Mouse (Mus musculus): ENCODE measurements at regions not wholly inside any gene's neighbourhood (a gene's known extent, or its start where the extent isn't known, plus 50 kb on each side); places are given as distances from the start of the nearest gene placed in this dataset.

GRCm38 (mm10) chr5:67530149-67530548 is 77.5 kb upstream of the Shisa3 start:
- TF ChIP-seq EP300 (IDR thresholded peaks at IDR 0.05; ENCODE audit: low read depth) (no peak), CTCF (IDR thresholded peaks at IDR 0.05; ENCODE audit: low read depth) (peak; percentile 27)

Data from liver, postnatal 0 days (tissue).